Mouse (Mus musculus): ENCODE measurements around the gene Tbc1d30. TPM values are rescaled to one million over a fixed set of nuclear protein-coding genes. Genes with fewer than 3 reads are reported as not detected.
A peak's percentile ranks its signal among the peaks of the same experiment; 100 is the strongest.

Gene Tbc1d30
- 1.0 and 1.2 TPM in 2 replicates for polyA plus RNA-seq (2012; rRNA removed)

- under 1% methylated on average over 61 of the region's 61 CpGs for WGBS
- peak; percentile 87 for DNase-seq
- Histone ChIP-seq H3K4me1 (ENCODE audit: control insufficient read depth, insufficient read depth, low read length) (peaks cover 5% of the 10 kb centered on the region; the same call in 1 of the 2 replicates), H3K36me3 (ENCODE audit: control insufficient read depth, insufficient read depth, low read length) (no peaks in the 10 kb centered on the region), H3K27me3 (replicated peaks; ENCODE audit: control insufficient read depth, insufficient read depth, low read length) (no peaks in the 10 kb centered on the region), H3K4me3 (ENCODE audit: insufficient read depth, low read depth, low read length) (peak within 1 kb of the TSS; percentile 44), H3K27ac (ENCODE audit: insufficient read depth, low read depth, low read length) (no peak within 1 kb of the TSS)
- TF ChIP-seq CTCF (conservative IDR thresholded peaks at IDR 0.05; ENCODE audit: insufficient read depth, insufficient read length, low read depth, low read length) (no peak), POLR2A (IDR thresholded peaks at IDR 0.05; ENCODE audit: low read depth, low read length) (no peak)
Measured at GRCm38 (mm10) chr10:121351066-121351581, at the start of gene Tbc1d30. Tbc1d30 (minus strand) TSS chr10:121351278.

DNA sequence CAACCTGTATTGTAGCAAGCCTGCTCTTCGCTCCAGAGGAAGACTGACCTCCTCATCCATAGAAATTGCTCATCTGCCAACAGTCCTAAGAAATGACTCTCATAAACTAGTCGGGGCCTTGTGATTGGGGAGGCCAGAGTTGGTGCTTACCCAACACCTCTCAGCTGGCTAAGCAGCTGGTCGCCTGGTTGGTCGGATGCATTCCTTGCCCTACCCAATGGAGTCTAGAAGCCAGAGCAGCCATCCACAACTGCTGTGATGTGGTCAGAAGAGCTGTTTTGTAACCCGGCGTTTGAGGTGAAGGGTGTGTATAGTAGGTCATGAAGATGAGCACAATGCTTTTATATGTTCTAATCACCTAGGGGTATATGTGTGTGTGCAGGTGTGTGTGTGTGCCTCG lies 47.5 kb upstream of the Tbc1d30 start:
- no peak for TF ChIP-seq POLR2A (IDR thresholded peaks at IDR 0.05; ENCODE audit: low read depth, low read length)
- TF ChIP-seq CTCF (conservative IDR thresholded peaks at IDR 0.05; ENCODE audit: insufficient read depth, insufficient read length, low read depth, low read length): no peak
- Histone ChIP-seq H3K4me3 (ENCODE audit: insufficient read depth, low read depth, low read length) (no peak overlapping the region), H3K4me1 (ENCODE audit: control insufficient read depth, insufficient read depth, low read length) (no peaks in the 10 kb centered on the region), H3K27me3 (replicated peaks; ENCODE audit: control insufficient read depth, insufficient read depth, low read length) (no peaks in the 10 kb centered on the region), H3K36me3 (ENCODE audit: control insufficient read depth, insufficient read depth, low read length) (peaks cover 3% of the 10 kb centered on the region; the same call in 1 of the 2 replicates), H3K27ac (ENCODE audit: insufficient read depth, low read depth, low read length) (no peak overlapping the region)
- DNase-seq: no peak
- 77% methylated on average over 7 of the region's 7 CpGs for WGBS

GRCm38 (mm10) chr10:121395542-121396176 lies 44.6 kb upstream of the Tbc1d30 start:
- H3K4me1 ChIP-seq (ENCODE audit: control insufficient read depth, insufficient read depth, low read length): no peaks in the 10 kb centered on the region
- no peak overlapping the region for H3K27ac ChIP-seq (ENCODE audit: insufficient read depth, low read depth, low read length)
- H3K36me3 ChIP-seq (ENCODE audit: control insufficient read depth, insufficient read depth, low read length): peaks cover 8% of the 10 kb centered on the region
- peak; percentile 53 for DNase-seq
- TF ChIP-seq POLR2A (IDR thresholded peaks at IDR 0.05; ENCODE audit: low read depth, low read length): no peak
- 66% methylated on average over 20 of the region's 20 CpGs for WGBS
- no peaks in the 10 kb centered on the region for H3K27me3 ChIP-seq (replicated peaks; ENCODE audit: control insufficient read depth, insufficient read depth, low read length)
- no peak overlapping the region for H3K4me3 ChIP-seq (ENCODE audit: insufficient read depth, low read depth, low read length)

DNA sequence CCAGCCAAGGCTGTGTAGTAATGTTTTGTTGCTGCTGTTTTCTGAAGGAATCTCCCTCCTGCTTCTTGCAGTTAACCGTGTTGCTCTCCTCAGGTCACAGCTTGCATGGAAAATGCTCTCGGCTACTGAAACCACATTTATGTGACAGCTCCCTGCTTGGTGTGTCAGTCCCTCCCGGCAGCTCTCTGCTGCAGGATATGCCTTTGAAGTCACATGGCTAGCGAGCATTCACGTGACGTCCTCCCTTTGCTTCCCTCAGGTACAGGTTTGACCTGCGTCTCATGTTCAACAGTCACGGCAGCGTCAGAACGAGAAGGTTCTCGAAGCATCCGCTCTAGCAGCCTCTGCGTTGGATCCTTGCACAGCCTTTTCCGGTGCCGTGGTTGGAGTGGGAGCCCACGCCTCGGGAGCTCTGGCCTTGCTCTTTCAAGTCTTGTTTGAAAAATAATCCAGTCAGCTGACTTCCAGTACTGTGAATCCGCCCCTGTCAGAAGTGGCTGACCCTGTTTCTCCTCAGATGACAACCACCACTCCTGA lies 43.8 kb upstream of the Tbc1d30 start:
- H3K27ac ChIP-seq (ENCODE audit: insufficient read depth, low read depth, low read length): no peak overlapping the region
- TF ChIP-seq CTCF (conservative IDR thresholded peaks at IDR 0.05; ENCODE audit: insufficient read depth, insufficient read length, low read depth, low read length) (no peak), POLR2A (IDR thresholded peaks at IDR 0.05; ENCODE audit: low read depth, low read length) (no peak)
- peaks cover 8% of the 10 kb centered on the region for H3K36me3 ChIP-seq (ENCODE audit: control insufficient read depth, insufficient read depth, low read length)
- no peaks in the 10 kb centered on the region for H3K4me1 ChIP-seq (ENCODE audit: control insufficient read depth, insufficient read depth, low read length)
- no peak overlapping the region for H3K4me3 ChIP-seq (ENCODE audit: insufficient read depth, low read depth, low read length)
- peak; percentile 34 for DNase-seq
- 68% methylated on average over 18 of the region's 18 CpGs for WGBS
- H3K27me3 ChIP-seq (replicated peaks; ENCODE audit: control insufficient read depth, insufficient read depth, low read length): no peaks in the 10 kb centered on the region

DNA sequence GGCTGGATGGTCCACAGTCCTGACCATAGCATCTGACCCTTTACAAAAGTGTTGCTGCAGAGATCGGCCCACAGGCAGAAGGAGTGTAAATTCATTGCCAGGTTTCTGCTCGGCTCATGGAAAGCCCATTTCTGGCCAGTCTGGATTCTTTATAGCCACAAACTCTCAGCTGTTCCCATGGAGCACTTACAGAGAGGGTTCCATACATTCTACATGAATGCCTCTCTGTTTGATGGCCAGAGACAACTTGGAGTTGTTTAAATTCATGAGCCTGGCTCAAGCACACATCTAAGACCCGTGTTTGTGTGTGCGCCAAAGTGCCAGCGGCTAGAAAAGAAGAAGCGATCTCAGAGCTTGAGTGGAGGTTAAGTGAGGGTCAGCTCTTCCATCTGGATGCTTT lies 43.2 kb upstream of the Tbc1d30 start:
- H3K4me3 ChIP-seq (ENCODE audit: insufficient read depth, low read depth, low read length): no peak overlapping the region
- DNase-seq: no peak
- peaks cover 8% of the 10 kb centered on the region for H3K36me3 ChIP-seq (ENCODE audit: control insufficient read depth, insufficient read depth, low read length)
- H3K4me1 ChIP-seq (ENCODE audit: control insufficient read depth, insufficient read depth, low read length): no peaks in the 10 kb centered on the region
- WGBS: 77% methylated on average over 6 of the region's 6 CpGs
- no peak overlapping the region for H3K27ac ChIP-seq (ENCODE audit: insufficient read depth, low read depth, low read length)
- H3K27me3 ChIP-seq (replicated peaks; ENCODE audit: control insufficient read depth, insufficient read depth, low read length): no peaks in the 10 kb centered on the region
- no peak for TF ChIP-seq POLR2A (IDR thresholded peaks at IDR 0.05; ENCODE audit: low read depth, low read length)
- no peak for TF ChIP-seq CTCF (conservative IDR thresholded peaks at IDR 0.05; ENCODE audit: insufficient read depth, insufficient read length, low read depth, low read length)

DNA sequence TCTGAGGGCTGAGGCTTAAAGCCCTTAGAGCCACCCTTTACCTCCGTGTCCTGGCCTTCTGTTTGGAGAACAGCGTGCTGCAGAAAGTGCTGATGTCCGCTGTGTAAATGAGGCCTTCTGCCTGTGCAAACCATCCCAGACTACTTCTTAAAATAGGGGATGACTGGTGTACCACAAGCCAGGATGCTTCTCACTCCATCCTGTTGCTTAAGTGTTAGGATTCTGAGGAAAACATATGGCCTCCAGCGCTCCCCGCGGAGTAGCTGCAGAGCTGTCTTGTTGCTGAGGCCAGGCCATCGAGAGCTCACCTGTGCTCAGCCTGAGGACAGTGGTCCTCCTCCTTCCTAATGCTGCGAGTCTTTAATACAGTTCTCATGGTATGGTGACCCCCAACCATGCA lies 40.8 kb upstream of the Tbc1d30 start:
- no peak overlapping the region for H3K4me3 ChIP-seq (ENCODE audit: insufficient read depth, low read depth, low read length)
- no peak for DNase-seq
- TF ChIP-seq POLR2A (IDR thresholded peaks at IDR 0.05; ENCODE audit: low read depth, low read length) (no peak), CTCF (conservative IDR thresholded peaks at IDR 0.05; ENCODE audit: insufficient read depth, insufficient read length, low read depth, low read length) (no peak)
- H3K27ac ChIP-seq (ENCODE audit: insufficient read depth, low read depth, low read length): no peak overlapping the region
- WGBS: 94% methylated on average over 8 of the region's 8 CpGs
- H3K4me1 ChIP-seq (ENCODE audit: control insufficient read depth, insufficient read depth, low read length): no peaks in the 10 kb centered on the region
- H3K36me3 ChIP-seq (ENCODE audit: control insufficient read depth, insufficient read depth, low read length): peaks cover 8% of the 10 kb centered on the region
- no peaks in the 10 kb centered on the region for H3K27me3 ChIP-seq (replicated peaks; ENCODE audit: control insufficient read depth, insufficient read depth, low read length)

DNA sequence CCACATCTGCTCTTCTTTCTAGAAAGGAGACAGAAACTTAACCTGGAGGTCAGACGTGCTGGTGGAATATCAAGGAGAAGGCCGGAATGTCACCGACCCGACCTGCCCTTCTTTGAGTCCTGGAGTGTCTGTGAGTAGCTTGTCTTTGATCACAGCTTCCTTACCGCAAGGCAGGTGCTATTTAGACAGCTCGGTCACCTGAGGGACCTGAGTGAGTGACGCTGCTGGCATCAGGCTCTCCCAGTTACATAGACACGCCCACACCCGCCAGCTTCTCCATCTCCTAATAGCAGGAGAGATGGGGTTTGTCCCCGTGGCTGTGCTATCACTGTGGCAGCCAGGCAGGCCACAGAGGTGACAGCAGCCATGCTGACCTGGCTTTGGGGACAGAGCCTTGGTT lies 39.5 kb upstream of the Tbc1d30 start:
- Histone ChIP-seq H3K27me3 (replicated peaks; ENCODE audit: control insufficient read depth, insufficient read depth, low read length) (no peaks in the 10 kb centered on the region), H3K36me3 (ENCODE audit: control insufficient read depth, insufficient read depth, low read length) (peaks cover 5% of the 10 kb centered on the region), H3K4me1 (ENCODE audit: control insufficient read depth, insufficient read depth, low read length) (no peaks in the 10 kb centered on the region), H3K4me3 (ENCODE audit: insufficient read depth, low read depth, low read length) (no peak overlapping the region), H3K27ac (ENCODE audit: insufficient read depth, low read depth, low read length) (no peak overlapping the region)
- TF ChIP-seq CTCF (conservative IDR thresholded peaks at IDR 0.05; ENCODE audit: insufficient read depth, insufficient read length, low read depth, low read length): no peak
- no peak for DNase-seq
- 78% methylated on average over 10 of the region's 10 CpGs for WGBS

Data from kidney, adult 2 months (tissue).